Mouse (Mus musculus) lung, postnatal 0 days (tissue): ENCODE measurements at regions not wholly inside any gene's neighbourhood (a gene's known extent, or its start where the extent isn't known, plus 50 kb on each side); places are given as distances from the start of the nearest gene placed in this dataset.
A peak's percentile ranks its signal among the peaks of the same experiment; 100 is the strongest.

Experiments used
- ATAC-seq: fragments of 200-750 bp; cut with Nextera tagmentation; 2 replicates; pipeline ENCODE4 v1.8.0; 2017; ENCODE audit warnings: moderate library complexity
- DNase-seq: peaks from one replicate; pipeline ENCODE4 v3.0.0-alpha.2; 2016; ENCODE audit warnings: low spot score
- H3K27ac ChIP-seq: fragments of 300-500 bp; sonication (generic); 2 replicates; pipeline ENCODE4 v1.5.1; 2014; ENCODE audit warnings: antibody characterized with exemption, mild to moderate bottlenecking, low read length, mixed read lengths
- H3K27me3 ChIP-seq: fragments of 300-500 bp; sonication (generic); replicated peaks from 2 replicates; pipeline ENCODE4 v1.6.1; 2014; ENCODE audit warnings: low read length, mixed read lengths; ENCODE audit not compliant: insufficient read depth
- H3K36me3 ChIP-seq: fragments of 300-500 bp; sonication (generic); 2 replicates; pipeline ENCODE4 v1.6.1; 2014; ENCODE audit warnings: low read length, mixed read lengths; ENCODE audit not compliant: insufficient read depth
- H3K4me1 ChIP-seq: fragments of 300-500 bp; sonication (generic); 2 replicates; pipeline ENCODE4 v1.6.1; 2014; ENCODE audit warnings: antibody characterized with exemption, low read depth, low read length, mixed read lengths; ENCODE audit not compliant: insufficient read depth
- H3K4me2 ChIP-seq: fragments of 300-500 bp; sonication (generic); replicated peaks from 2 replicates; pipeline ENCODE4 v1.6.1; 2014; ENCODE audit warnings: low read depth, mild to moderate bottlenecking, low read length, moderate library complexity, mixed read lengths
- H3K4me3 ChIP-seq: fragments of 300-500 bp; sonication (generic); 2 replicates; pipeline ENCODE4 v1.5.1; 2014; ENCODE audit warnings: low read depth, low read length
- H3K9ac ChIP-seq: fragments of 300-500 bp; sonication (generic); replicated peaks from 2 replicates; pipeline ENCODE4 v1.6.1; 2014; ENCODE audit warnings: low read depth, mild to moderate bottlenecking
- H3K9me3 ChIP-seq: fragments of 300-500 bp; sonication (generic); 2 replicates; pipeline ENCODE4 v1.6.1; 2016; ENCODE audit warnings: low read length, mixed read lengths
- CTCF ChIP-seq: IDR thresholded peaks from 2 replicates; pipeline ENCODE4 v1.5.1; 2016; ENCODE audit warnings: antibody characterized with exemption, mild to moderate bottlenecking
- EP300 ChIP-seq: IDR thresholded peaks from 2 replicates; pipeline ENCODE4 v1.6.1; 2016; ENCODE audit warnings: antibody characterized with exemption, mild to moderate bottlenecking, control low read depth
- WGBS: fragments of 180-500 bp; shearing (Covaris S2); extraction: QIAGEN DNeasy Blood & Tissue Kit; methylation state at CpG from one replicate; pipeline ENCODE4 v1.1.7; 2014; 5-methylcytosine and 5-hydroxymethylcytosine counted together

- Histone ChIP-seq H3K4me2 (0 out of 2 replicates have a peak overlapping the region, but pooled peaks have one; percentile 8), H3K36me3 (no peaks in the 10 kb centered on the region), H3K27ac (peak overlapping the region; percentile 59), H3K9me3 (no peaks in the 10 kb centered on the region), H3K4me3 (no peak overlapping the region), H3K4me1 (0 out of 2 replicates have a peak, but pooled peaks cover 9% of the 10 kb centered on the region), H3K9ac (no peak overlapping the region), H3K27me3 (no peaks in the 10 kb centered on the region)
- TF ChIP-seq CTCF (no peak), EP300 (no peak)
- peak; percentile 63 for DNase-seq
- ATAC-seq = peak; percentile 76
- 45% methylated on average over 12 of the region's 12 CpGs for WGBS
Measured at GRCm38 (mm10) chr15:96829941-96830340, 130.4 kb upstream of the Slc38a2 start.

- no peak overlapping the region for H3K4me2 ChIP-seq
- H3K4me1 ChIP-seq = 0 out of 2 replicates have a peak, but pooled peaks cover 9% of the 10 kb centered on the region
- 90% methylated on average over 8 of the region's 8 CpGs for WGBS
- no peak overlapping the region for H3K4me3 ChIP-seq
- no peaks in the 10 kb centered on the region for H3K36me3 ChIP-seq
- TF ChIP-seq CTCF (no peak), EP300 (no peak)
- no peaks in the 10 kb centered on the region for H3K27me3 ChIP-seq
- H3K9ac ChIP-seq = no peak overlapping the region
- DNase-seq (no peak), ATAC-seq (no peak)
- no peaks in the 10 kb centered on the region for H3K9me3 ChIP-seq
- no peak overlapping the region for H3K27ac ChIP-seq
Measured at GRCm38 (mm10) chr15:96828681-96829080, 129.2 kb upstream of the Slc38a2 start.

GRCm38 (mm10) chr15:96827931-96828330 lies 128.4 kb upstream of the Slc38a2 start:
- no peak for ATAC-seq
- Histone ChIP-seq H3K4me2 (no peak overlapping the region), H3K27ac (no peak overlapping the region), H3K9me3 (no peaks in the 10 kb centered on the region), H3K9ac (no peak overlapping the region), H3K4me1 (0 out of 2 replicates have a peak, but pooled peaks cover 9% of the 10 kb centered on the region), H3K36me3 (no peaks in the 10 kb centered on the region), H3K27me3 (no peaks in the 10 kb centered on the region), H3K4me3 (no peak overlapping the region)
- no peak for DNase-seq
- 51% methylated on average over 8 of the region's 8 CpGs for WGBS
- TF ChIP-seq EP300 (no peak), CTCF (no peak)

GRCm38 (mm10) chr15:96818435-96818834 lies 118.9 kb upstream of the Slc38a2 start:
- DNase-seq (no peak), ATAC-seq (no peak)
- 70% methylated on average over 7 of the region's 7 CpGs for WGBS
- Histone ChIP-seq H3K27me3 (no peaks in the 10 kb centered on the region), H3K4me1 (no peaks in the 10 kb centered on the region), H3K9ac (no peak overlapping the region), H3K9me3 (no peaks in the 10 kb centered on the region), H3K4me3 (no peak overlapping the region), H3K27ac (no peak overlapping the region), H3K36me3 (no peaks in the 10 kb centered on the region), H3K4me2 (no peak overlapping the region)
- TF ChIP-seq EP300 (no peak), CTCF (no peak)

GRCm38 (mm10) chr15:96817626-96818025 lies 118.1 kb upstream of the Slc38a2 start:
- no peaks in the 10 kb centered on the region for H3K9me3 ChIP-seq
- no peaks in the 10 kb centered on the region for H3K27me3 ChIP-seq
- DNase-seq (no peak), ATAC-seq (no peak)
- no peak overlapping the region for H3K4me2 ChIP-seq
- H3K4me1 ChIP-seq = no peaks in the 10 kb centered on the region
- H3K9ac ChIP-seq = no peak overlapping the region
- H3K36me3 ChIP-seq = no peaks in the 10 kb centered on the region
- WGBS = 83% methylated on average over 5 of the region's 5 CpGs
- no peak overlapping the region for H3K4me3 ChIP-seq
- no peak overlapping the region for H3K27ac ChIP-seq
- TF ChIP-seq CTCF (no peak), EP300 (no peak)

GRCm38 (mm10) chr15:96816997-96817570 lies 117.6 kb upstream of the Slc38a2 start:
- 48% methylated on average over 5 of the region's 5 CpGs for WGBS
- Histone ChIP-seq H3K9ac (no peak overlapping the region), H3K27ac (no peak overlapping the region)

More at GRCm38 (mm10) chr15:96816997-96817570, 117.6 kb upstream of the Slc38a2 start:
- Histone ChIP-seq H3K4me3 (no peak overlapping the region), H3K9me3 (no peaks in the 10 kb centered on the region), H3K27me3 (no peaks in the 10 kb centered on the region), H3K4me1 (no peaks in the 10 kb centered on the region), H3K4me2 (no peak overlapping the region), H3K36me3 (no peaks in the 10 kb centered on the region)
- ATAC-seq (no peak; the same call in 1 of the 2 replicates), DNase-seq (no peak)
- TF ChIP-seq EP300 (0 out of 2 replicates have a peak, but pooled peaks have one; percentile 3), CTCF (no peak)
